Mouse (Mus musculus): ENCODE results near the gene Rab30.

Rab30 gene

DNA sequence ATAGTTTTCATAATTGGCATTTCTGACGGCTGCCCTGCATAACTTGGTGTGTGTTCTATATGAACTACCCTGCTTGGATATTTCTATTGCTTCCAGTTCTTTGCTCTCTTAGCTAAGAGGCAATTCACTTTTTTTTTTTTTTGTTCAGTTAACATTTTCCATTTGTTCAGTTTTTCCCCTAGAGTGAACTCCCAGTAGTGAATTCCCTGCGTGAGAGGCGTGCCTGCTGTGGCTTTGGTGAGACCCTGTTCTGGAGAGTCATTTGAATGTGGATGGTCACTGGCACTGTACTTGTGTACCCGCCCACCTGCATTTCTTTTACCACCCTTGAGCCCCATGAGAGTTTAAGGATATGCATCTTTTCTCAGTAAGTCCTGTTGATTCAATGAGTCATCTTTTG lies 60.8 kb downstream of the Rab30 start:
- no peak for DNase-seq

DNA sequence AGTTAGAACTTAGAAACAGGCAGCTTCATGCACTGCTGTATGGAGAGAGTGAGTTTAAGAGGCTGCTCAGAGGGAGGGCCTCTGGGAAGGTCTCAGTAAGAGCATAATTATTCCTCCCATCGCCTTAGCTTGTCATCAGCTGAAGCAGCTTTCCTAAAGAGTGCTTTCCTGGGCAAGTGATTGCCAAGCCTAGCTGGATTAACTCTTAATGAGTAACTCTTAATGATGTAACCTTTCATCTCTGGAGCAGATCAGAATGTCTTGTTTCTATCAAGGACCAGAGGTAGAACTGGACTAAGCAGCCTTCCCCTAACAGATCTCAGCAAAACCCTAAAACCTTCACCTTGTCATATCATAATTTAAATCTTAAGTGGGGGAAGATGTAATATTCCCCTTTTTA lies 61.8 kb downstream of the Rab30 start:
- DNase-seq, result no peak

DNA sequence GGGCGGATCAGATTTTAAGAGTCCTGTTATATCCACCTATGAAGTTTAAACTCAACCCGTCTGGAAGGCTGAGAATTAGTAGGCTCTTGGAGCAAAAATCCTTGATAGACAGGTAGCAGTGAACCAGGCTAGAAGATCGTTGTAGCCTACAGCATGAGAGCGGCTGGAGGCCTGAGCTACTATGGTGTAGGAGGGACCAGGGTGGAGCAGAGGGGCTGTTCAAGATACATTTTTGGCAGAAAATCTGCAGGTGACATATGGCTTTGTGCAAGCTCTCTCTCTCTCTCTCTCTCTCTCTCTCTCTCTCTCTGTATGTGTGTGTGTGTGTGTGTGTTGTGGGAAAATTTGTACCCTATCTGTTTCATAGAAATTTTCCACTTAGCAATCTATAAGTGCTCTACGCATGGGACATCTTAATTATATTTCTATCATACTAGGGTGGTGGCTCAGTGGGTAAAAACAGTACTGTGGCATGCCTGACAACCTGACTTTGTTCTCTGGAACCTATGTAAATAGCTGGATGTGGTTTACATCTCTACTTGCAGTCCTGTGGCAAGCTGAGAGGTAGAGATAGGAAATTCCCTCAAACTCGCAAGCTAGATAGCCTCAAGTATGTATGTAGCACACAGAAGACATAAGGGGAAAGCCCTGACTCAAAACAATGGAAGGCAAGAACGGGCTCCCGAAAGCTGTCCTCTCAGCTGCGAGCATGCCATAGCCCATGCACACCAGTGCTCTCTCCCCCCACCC lies 63.7 kb downstream of the Rab30 start:
- no peak for DNase-seq

DNA sequence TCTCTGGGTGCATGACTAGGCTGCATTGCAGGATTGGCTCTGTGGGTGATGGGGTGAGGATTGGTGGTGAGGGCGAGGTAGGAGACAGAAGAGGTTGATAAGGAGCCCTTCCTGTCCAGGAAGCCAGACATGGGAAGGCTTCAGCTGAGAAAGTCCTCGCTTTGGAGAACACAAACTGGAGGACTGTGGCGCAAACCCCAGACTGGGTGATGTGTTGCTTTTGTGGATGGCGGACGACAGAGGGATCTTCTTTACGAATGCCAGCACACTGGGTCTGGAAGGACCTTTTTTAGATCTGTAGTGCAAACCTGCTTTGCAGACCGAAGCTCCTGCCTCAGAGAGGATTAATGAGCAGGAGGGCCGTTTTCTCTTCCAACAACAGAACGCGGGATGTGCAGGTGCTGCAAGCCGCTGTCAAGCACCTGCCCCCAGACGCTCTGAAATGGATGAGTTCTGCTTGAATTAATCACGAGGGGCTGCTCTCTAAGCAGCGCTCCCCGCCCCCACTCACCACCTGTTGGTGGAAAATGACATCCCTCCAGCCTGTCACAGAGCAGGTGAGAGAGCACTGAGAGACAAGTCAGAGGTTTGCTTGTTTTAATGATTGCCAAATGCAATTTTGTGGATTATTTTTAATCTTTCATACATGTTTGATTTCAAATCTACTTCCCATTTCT lies 65.2 kb downstream of the Rab30 start:
- DNase-seq, result no peak

DNA sequence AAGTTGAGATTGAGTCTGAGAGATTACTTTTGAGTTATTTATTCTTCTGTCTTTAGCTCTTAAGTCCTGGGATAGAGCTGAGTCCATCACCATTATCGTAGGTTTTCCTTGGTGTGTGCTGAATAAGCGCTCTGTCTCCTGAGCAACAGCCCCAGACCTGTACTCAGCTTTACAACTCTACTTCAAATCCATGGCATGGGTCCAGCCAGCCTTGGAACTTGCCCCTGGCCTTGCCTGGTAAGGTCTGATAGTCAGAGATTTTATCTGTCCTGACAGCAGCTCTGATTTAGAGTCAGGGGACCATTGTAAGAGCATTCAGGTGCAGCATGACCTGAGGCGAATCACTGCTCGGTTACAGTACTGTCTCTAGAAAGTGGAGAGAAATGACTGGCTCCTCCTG lies 66.1 kb downstream of the Rab30 start:
- no peak for DNase-seq

DNA sequence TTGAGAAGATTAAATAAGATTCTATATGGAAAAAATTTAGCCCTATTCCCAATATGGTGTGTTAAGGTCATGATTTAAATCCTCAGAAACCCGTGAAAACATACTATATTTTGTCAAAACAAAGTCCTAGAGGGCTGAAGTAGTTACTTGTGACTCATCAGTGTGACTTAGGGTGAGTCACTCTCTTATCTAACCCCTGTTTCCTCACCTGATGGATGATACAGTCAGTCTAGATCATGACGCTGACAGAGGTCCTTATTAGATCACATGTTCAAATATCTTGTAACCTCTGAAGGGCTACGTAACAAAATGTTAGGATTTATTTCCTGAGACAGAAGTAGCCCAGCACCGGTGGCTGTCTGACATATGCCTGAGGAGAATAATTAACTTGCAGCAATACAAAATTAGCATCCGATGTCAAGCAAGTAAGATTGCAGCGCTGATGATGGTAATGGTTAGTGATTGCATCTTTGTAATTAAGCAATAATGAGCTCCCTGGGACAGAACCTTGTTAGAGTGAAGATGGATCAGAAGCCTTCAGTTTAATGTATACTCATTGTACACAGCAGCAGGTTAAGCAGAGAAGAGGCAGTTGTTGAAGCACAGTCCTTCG lies 70.4 kb downstream of the Rab30 start:
- DNase-seq, result no peak

DNA sequence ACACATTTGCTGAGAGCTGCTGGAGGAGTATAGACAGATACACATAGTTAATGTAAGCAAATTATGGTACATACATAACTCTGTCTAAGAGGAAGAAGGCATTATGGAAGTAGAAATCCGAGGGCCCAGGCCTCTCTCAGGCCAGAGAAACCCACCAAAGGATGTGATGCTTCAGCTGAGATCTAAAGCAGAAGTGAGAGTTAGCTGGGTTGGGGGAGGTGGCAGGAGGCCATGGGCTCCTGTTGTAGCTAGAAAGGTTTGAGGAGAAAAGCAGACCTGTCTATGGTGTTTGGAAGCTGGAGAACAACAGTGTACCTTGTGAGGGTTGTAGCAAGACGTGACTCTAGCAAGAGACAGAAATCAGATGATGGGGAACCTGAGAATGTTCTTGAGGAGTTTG lies 75.8 kb downstream of the Rab30 start:
- DNase-seq, result no peak

DNA sequence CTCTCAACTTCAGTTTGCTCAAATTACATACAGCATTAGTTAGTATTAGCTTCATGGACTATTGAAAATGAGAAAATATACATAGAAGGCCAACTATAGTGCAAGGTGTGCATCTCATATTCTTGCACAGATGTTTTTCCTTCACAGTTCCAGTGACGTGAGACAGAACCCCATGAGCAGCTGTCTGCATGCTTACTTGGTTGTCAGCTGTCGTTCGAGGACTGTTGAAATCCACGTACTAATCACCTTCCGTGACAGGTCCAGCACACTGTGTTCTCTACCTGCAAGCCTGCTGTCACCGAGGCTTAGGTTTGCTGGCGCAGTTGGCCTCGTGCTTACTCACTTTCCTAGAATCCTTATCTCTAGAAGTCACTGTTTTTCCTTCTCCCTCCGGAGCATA lies 76.5 kb downstream of the Rab30 start:
- no peak for DNase-seq

DNA sequence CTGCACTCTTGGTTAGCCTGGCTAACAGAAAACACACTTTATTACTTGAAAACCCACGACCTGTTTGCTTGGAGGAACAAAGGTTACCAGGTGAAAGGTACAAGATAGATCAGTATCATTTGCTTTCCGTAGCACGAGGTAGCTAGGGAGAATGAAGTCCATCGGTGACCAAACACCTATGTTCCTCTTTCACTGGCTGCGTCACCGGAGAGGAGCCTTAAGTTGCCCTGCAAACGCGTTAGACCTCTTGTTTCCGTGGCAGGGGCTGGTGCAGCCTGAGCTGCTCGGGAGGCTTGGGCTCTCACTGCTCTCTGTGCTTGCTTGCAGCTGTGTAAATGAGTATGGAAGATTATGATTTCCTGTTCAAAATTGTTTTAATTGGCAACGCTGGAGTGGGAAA lies 78.3 kb downstream of the Rab30 start:
- DNase-seq, result no peak

DNA sequence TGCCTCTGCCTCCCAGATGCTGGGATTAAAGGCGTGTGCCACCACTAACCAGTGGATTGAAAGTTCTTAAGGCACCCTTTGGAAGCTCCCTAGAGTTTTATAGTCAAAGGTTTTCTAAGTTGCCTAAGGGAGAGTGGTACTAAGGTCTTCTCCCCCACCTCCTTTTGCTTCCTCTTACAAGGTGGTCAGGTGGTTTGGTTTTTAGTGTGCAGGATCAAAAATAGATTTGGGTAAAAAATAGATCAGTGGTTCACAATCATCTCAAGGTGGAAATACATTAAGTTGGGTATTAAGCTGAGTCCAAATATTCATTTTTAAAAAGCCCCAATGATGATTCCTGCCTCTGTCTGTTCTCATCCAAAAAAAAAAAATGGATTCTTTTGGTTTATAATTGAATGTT lies 79.0 kb downstream of the Rab30 start:
- no peak for DNase-seq

DNA sequence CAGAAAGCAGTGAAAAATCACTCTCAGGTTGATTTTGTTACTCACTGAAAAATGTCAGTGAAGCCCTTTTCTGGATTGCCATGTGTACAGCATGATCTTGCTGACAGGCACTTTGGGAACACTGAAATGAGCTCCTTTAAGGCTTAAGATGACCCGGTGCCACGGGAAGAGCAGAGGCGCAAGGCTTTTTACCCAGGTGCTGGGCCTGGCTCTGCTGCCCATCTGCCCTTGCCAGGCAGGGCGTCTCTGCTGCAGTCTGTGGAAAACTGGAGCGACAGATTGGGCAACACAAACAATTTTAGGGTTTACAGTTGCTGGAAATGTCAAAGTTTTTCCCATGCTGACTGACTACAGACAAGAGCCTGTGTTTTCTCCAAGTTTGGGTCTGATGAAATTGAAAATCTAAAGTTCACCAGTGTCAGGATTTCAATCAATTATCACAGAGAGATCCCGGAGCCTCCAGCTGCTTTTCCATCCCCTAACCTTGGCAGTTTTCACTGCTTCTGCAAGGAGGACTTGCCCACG lies 79.6 kb downstream of the Rab30 start:
- DNase-seq, result no peak

DNA sequence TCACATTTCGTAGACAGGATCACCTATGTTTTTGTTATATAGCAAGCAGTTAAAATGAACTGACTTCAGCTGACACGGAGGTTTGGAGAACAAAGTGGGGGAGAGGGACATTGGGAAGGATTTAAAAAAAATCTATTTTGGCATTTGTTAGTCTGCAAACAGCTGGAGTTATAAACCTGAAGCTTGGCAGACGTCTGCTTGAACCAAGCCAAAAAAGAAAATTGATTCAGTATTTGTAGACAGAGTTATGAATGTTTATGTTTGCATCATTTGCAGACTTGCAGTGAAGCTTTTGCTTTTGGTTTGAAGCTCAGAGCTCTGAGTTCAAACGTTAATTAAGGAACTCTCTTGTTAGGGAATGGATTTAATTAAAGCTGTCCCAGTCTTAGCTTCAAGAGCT lies 80.5 kb downstream of the Rab30 start:
- DNase-seq, result no peak

DNA sequence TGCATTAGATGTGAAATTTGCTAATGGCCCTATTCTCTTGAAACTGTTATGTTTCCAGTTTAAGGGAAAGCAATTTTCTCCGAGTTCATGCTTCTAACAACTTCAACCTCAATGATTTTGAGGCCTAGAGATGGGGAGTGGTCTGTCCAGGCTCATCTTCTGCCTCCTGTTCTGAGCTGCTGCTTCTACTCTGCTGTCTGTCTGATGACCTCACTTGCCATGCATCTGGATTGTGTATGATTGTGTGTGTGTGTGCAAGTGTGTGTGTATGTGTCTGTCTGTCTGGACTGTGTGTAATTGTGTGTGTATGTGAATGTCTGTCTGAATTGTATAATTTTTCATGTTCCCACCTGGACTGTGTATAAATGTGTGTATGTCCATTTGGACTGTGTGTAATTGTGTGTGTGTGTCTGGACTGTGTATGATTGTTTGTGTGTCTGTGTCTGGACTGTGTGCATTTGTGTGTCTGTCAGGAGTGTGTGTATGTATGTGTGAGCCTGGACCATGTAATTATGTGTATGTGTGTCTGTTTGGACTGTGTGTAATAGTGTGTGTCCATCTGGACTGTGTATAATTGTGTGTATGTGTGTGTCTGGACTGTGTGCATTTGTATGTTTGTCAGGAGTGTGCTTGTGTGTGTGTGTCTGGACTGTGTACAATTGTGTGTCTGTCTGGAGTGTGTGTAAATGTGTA lies 81.2 kb downstream of the Rab30 start:
- DNase-seq, result no peak

DNA sequence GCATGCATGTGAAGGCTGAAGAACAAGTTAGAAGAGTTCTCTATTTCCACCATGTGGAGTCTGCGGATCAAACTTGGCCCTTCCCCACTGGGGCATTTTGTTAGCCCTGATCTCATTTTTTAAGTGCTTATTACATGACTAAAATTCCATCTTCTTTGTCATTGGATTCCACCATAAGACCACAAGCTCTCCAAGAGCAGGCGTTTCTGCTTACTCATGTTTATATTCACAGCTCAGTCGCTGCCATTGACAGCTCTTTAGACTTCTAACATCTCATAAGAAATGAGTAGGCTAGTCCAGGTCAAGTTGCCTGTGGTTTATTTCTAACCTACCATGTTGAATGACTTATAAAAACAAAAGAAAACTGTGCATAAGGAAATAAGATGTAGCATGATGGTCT lies 84.8 kb downstream of the Rab30 start:
- no peak for DNase-seq

DNA sequence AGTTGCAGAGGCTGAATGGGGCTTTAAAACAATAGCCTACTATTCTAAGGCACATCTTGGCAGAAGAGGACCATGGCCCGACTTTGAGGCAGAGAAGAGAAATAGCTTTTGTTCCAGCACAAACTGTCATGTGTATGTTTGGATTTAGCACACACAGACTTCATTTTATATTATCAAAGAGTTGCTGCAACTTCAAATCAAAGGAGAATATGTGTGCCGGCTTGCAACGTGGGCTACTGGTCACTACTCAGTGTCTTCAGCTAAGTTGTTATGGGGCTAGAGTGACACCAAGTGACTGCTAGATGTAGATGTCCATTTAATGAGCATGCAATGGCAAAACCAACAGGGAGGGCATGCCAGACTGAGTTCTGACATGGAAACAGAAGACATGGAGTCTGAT lies 86.6 kb downstream of the Rab30 start:
- no peak for DNase-seq

DNA sequence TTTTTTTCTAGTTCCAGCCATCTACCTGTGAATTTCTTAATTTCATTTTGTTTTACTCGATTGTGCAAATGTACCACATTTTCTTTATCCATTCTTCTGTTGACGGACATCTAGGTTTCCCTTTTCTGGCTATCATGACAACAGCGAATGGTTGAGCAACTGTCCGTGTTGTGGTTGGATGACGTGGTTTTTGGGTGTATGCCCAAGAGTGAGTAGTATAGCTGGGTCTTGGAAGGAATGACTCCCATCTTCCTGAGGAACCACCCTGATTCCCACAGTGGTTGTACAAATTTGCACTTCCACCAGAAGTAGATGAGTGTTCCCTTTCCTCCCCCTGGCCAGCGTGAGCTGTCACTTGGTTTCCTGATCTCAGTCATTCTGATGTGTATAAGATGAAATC lies 91.0 kb downstream of the Rab30 start:
- no peak for DNase-seq

DNA sequence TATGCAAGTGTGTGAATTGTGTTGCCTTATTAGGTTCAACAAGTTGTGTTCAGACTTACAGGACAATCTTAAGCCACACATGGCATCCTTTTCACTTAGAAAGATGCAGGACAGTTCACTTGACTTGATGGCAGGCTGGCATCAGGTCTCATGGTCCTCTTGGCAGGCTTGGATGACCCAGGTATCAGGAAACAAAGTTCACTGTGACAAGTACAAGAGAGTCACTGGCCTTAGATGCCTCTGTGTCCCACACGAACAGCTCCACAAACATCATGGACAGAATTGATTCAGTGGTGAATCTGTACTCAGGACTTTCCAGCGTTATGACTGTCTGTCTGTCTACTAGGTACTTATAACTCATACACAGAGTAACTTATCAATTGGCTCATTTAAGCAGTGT lies 93.0 kb downstream of the Rab30 start:
- DNase-seq, result no peak

DNA sequence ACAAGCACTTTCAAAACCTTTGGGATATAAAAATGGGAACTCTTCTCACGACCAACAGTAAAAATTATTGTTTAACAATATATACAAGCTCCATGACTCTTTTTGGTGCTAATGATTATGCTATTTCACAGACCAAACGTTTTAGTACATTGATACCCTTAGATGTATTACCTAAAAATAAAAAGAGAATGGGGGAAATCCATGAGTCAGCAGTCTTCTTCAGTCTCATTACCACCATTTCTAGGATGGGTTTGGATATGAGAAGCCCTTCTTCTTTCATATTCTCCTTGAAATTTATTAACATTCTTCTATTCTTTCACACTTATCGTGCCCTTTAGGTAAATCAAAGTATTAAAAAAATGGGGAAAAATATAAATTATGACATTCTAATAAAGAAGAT lies 95.0 kb downstream of the Rab30 start:
- DNase-seq, result no peak

DNA sequence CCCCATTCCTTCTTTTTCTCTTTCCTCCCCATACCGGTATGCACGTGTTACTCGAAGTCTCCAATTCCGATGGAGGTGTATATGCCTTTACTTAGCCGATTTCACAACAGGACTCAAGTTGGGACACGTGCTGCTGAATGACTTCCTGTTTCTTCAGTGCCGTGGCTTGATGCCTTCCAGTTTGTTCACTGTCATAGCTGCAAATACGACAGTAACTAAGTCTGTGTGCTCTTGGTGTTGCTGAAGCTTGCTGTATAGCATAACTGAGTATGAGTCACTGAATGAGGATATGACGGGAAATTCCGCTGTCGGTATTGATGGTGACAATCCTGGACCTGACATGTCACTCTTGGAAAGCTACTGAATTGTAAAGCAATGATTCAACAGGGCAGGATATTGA lies 95.8 kb downstream of the Rab30 start:
- no peak for DNase-seq

DNA sequence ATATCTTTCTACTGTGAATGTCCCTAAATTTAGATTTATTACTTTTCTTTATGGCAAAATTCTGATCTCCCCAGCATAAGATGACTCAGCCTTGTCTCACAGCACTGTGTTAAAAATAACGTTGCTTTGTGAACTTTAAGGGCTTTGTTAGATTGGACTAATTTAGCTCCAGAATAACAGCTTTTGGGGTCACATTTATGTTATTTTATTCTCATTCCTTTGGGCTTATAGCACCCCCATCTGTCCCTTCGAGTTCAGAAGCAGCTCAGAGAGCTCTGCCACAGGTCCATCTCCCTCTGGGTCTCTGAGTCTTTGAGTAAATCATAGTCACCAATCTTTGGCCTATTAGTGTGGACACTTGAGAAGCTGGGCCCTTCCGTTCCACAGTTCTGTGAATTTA lies 96.5 kb downstream of the Rab30 start:
- no peak for DNase-seq

DNA sequence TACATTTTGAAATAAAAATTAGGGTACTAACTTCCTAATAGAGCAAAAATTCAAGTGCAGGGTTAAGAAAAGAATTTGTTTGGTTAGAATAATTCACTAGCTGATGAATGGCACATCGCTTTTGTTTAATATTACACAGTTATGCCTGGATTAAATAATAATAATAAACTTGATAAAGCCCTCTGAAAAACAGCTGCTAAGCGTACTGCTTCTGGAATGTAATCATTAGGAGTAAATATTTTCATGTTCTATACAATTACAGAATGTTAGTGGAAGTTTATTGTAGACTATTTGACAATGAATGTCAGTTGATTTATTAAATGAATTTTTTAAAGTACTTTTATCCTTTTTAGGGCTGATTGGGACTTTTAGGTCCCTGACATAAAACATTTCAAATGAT lies 100.9 kb downstream of the Rab30 start:
- DNase-seq, result no peak

DNA sequence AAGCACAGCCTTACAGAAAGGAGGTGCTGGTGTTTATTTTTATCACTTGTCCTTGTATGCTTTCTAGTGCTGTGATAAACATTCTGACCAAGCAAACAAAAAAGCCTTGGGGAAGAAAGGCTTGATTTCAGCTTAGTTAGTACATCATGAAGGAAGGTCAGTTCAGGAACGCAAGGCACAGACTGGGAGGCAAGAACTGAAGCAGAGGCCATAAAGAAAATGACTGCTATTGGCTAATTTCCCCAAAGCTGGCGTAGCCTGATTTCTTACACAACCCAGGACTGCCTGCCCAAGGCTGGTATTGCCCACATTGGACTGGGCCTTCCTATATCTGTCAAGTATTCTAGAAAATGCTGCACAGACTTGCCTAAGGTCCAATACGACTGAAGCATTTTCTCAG lies 106.8 kb downstream of the Rab30 start:
- DNase-seq, result no peak

DNA sequence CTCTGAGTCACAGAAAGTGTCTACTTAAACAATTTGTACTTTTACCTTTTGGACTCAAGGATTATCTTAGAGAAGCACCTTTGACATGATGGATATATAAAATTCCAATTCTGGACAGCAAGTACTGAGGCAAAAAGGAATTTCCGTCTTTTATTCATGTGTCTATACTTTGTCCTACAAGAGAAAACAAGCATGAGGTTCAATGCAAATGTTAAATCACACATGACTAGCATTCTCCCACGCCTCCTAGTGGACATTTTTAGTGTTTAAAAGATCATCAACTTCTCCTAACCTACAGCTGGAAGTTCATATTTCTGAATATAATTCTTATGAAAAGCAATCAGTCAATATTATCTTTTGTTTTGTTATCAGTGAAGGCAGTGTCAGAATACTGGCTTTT lies 125.1 kb downstream of the Rab30 start:
- no peak for DNase-seq

DNA sequence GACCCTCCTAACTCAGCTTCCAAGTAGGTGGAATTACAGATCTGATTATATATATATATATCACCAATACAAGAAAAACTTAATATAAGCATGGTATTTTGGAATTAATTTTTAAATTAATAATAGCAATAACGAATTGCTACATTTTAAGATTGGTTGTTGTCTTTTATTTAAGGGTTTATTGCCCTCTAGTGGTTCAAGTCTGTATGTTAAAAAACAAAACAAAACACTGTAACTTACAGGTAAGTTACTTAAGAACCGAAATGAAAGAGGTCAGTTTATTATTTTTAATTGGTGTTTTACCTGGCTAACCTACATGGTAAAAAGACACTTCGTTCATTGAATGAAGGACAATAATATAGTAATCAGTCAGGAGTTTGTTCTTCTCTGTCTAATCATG lies 128.8 kb downstream of the Rab30 start:
- no peak for DNase-seq

All from lung, postnatal 4 days (tissue).